Mouse (Mus musculus): ENCODE results near the gene Rap1a.

DNA sequence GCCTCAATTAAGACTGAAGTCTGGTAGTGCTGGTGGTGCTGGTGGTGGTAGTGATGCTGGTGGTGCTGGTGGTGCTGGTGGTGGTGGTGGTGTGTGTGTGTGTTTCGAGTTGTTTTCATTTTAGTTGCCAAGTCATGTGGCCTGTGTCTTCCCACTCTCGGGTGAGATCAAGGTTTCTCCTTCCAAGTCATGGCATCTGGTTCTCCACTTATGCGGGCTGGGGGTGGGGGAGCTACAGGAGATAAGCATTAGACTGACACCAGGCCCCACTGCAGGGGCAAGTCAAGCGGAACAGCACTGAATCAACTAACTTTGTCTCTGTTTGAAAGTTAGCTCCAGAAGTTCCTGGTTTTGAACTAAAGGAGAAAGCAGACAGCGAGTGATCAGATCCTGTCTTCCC is 23.0 kb upstream of the Rap1a start:
- no peak for TF ChIP-seq CTCF (IDR thresholded peaks at IDR 0.05; ENCODE audit: low read depth, low read length)
- TF ChIP-seq GATA1 (IDR thresholded peaks at IDR 0.05; ENCODE audit: borderline replicate concordance, low read length), result no peak
- TF ChIP-seq POLR2AphosphoS5 (IDR thresholded peaks at IDR 0.05; ENCODE audit: insufficient replicate concordance, low read depth, low read length), result no peak
